ENCODE assay signal across 24 mouse cellular contexts in genomic region chr5:66800977-66801376, GRCm38 (mm10). TPM values are rescaled to one million over a fixed set of nuclear protein-coding genes. Genes with fewer than 3 reads are reported as not detected.
DNase-seq lines count a peak whose midpoint lies in the region; ATAC-seq and TF ChIP-seq lines count a peak whose summit lies in the region.
"Had no signal": no experiment of that assay in that cellular context is flagged by ENCODE, and none has a peak within 500 bp of the region (broad histone marks: within the 10 kb centered on the region; RNA-seq: fewer than 3 reads in every experiment).

No protein-coding gene starts in this region.

- intact Hi-C loops in heart, adult 2 months (cut with DNase I), result no loop called here

- H3K9me3 ChIP-seq in lung, embryonic 14.5 days (ENCODE audit: low read depth, low read length), result no peaks in the 10 kb centered on the region
- H3K9me3 ChIP-seq in embryonic facial prominence, embryonic 12.5 days, result no peaks in the 10 kb centered on the region
- H3K9me3 ChIP-seq: forebrain, embryonic 13.5 days; intestine, embryonic 15.5 days; limb, embryonic 13.5 days; liver, embryonic 12.5 days; midbrain, embryonic 15.5 days; stomach, embryonic 15.5 days had no signal

- H3K27ac ChIP-seq in heart, adult 2 months, result no peak overlapping the region
- H3K27ac ChIP-seq in lung, embryonic 14.5 days (ENCODE audit: low read depth), result peak overlapping the region; percentile 15; the same call in 1 of the 2 replicates
- 0 out of 2 replicates have a peak overlapping the region, but pooled peaks have one; percentile 9 for H3K27ac ChIP-seq in embryonic facial prominence, embryonic 12.5 days
- H3K27ac ChIP-seq: forebrain, embryonic 13.5 days; intestine, embryonic 15.5 days; limb, embryonic 13.5 days; liver, embryonic 12.5 days; midbrain, embryonic 15.5 days; stomach, embryonic 15.5 days had no signal

- TF ChIP-seq POLR2A in heart, adult 2 months (IDR thresholded peaks at IDR 0.05; ENCODE audit: insufficient read depth, low read depth, low read length), result no peak
- TF ChIP-seq POLR2A in lung, adult 2 months (IDR thresholded peaks at IDR 0.05; ENCODE audit: borderline replicate concordance, extremely low read depth, low read depth, low read length), result no peak

- no peaks in the 10 kb centered on the region for H3K27me3 ChIP-seq in heart, adult 2 months (ENCODE audit: control insufficient read depth, insufficient read depth, low read length)
- H3K27me3 ChIP-seq in lung, embryonic 14.5 days (ENCODE audit: insufficient read depth, low read length), result no peaks in the 10 kb centered on the region
- H3K27me3 ChIP-seq in embryonic facial prominence, embryonic 12.5 days, result no peaks in the 10 kb centered on the region
- H3K27me3 ChIP-seq: forebrain, embryonic 13.5 days; intestine, embryonic 15.5 days; limb, embryonic 13.5 days; liver, embryonic 12.5 days; midbrain, embryonic 15.5 days; stomach, embryonic 15.5 days had no signal

- peak; percentile 87 for DNase-seq in heart, adult 11 months
- DNase-seq in heart, adult 2 months, result no peak
- peak; percentile 32 for DNase-seq in lung, embryonic 14.5 days
- DNase-seq in lung, adult 2 months, result no peak
- DNase-seq in lung, postnatal 36 days, result peak; percentile 43
- DNase-seq in embryo, embryonic 9.5 days (ENCODE audit: extremely low spot score), result no peak
- DNase-seq: cerebellum, adult 18-20 months; cerebellum, postnatal 14 days; gastrocnemius, postnatal 10 days; heart, postnatal 4 days; layer of hippocampus, adult 9-11 months; right cerebral cortex, adult 18-20 months; thymus, adult 18-20 months; thymus, postnatal 36 days had no signal

- no peak overlapping the region for H3K9ac ChIP-seq in heart, adult 2 months (ENCODE audit: low read depth, low read length)
- no peak overlapping the region for H3K9ac ChIP-seq in lung, embryonic 14.5 days
- H3K9ac ChIP-seq in embryonic facial prominence, embryonic 12.5 days, result no peak overlapping the region
- H3K9ac ChIP-seq: forebrain, embryonic 13.5 days; intestine, embryonic 15.5 days; limb, embryonic 13.5 days; liver, embryonic 12.5 days; midbrain, embryonic 15.5 days; stomach, embryonic 15.5 days had no signal

- H3K79me2 ChIP-seq in heart, adult 2 months (replicated peaks; ENCODE audit: control insufficient read depth, insufficient read depth, low read length), result peaks cover 3% of the 10 kb centered on the region; the same call in 1 of the 2 replicates

- no peak for TF ChIP-seq CTCF in heart, adult 2 months (IDR thresholded peaks at IDR 0.05)
- no peak for TF ChIP-seq CTCF in lung, embryonic 14.5 days (IDR thresholded peaks at IDR 0.05; ENCODE audit: low read depth)
- TF ChIP-seq CTCF in lung, adult 2 months (IDR thresholded peaks at IDR 0.05; ENCODE audit: insufficient read depth, low read length), result no peak

- H3K4me1 ChIP-seq in heart, adult 2 months (ENCODE audit: control insufficient read depth, insufficient read depth, low read length), result peaks cover 35% of the 10 kb centered on the region
- peaks cover 30% of the 10 kb centered on the region for H3K4me1 ChIP-seq in lung, embryonic 14.5 days (ENCODE audit: insufficient read depth)
- H3K4me1 ChIP-seq in lung, adult 2 months (ENCODE audit: control insufficient read depth, insufficient read depth, low read length), result peaks cover 40% of the 10 kb centered on the region
- H3K4me1 ChIP-seq in embryonic facial prominence, embryonic 12.5 days, result peaks cover 28% of the 10 kb centered on the region

- no peak for TF ChIP-seq EP300 in heart, adult 2 months (IDR thresholded peaks at IDR 0.05; ENCODE audit: insufficient read depth, low read depth, low read length)

- no peak for ATAC-seq in lung, embryonic 14.5 days (ENCODE audit: insufficient read depth)
- no peak for ATAC-seq in embryonic facial prominence, embryonic 12.5 days (ENCODE audit: insufficient number of reproducible peaks, insufficient read depth, low FRiP score, low TSS enrichment)
- ATAC-seq: forebrain, embryonic 13.5 days; liver, embryonic 12.5 days; midbrain, embryonic 15.5 days had no signal

- 77% methylated on average over 6 of the region's 6 CpGs for WGBS in heart, adult 2 months
- 67% methylated on average over 6 of the region's 6 CpGs for WGBS in lung, embryonic 14.5 days
- 55% methylated on average over 6 of the region's 6 CpGs for WGBS in lung, adult 2 months
- WGBS in embryonic facial prominence, embryonic 12.5 days, result 86% methylated on average over 6 of the region's 6 CpGs

- H3K36me3 ChIP-seq in heart, adult 2 months (ENCODE audit: control insufficient read depth, insufficient read depth, low read length), result peaks cover 17% of the 10 kb centered on the region
- H3K36me3 ChIP-seq in lung, embryonic 14.5 days (ENCODE audit: insufficient read depth), result no peaks in the 10 kb centered on the region
- H3K36me3 ChIP-seq in embryonic facial prominence, embryonic 12.5 days, result no peaks in the 10 kb centered on the region
- H3K36me3 ChIP-seq: intestine, embryonic 15.5 days; limb, embryonic 13.5 days; liver, embryonic 12.5 days; midbrain, embryonic 15.5 days; stomach, embryonic 15.5 days had no signal

- H3K4me3 ChIP-seq in heart, adult 2 months, result no peak overlapping the region
- H3K4me3 ChIP-seq in lung, embryonic 14.5 days (ENCODE audit: low read depth, low read length), result no peak overlapping the region
- no peak overlapping the region for H3K4me3 ChIP-seq in lung, adult 2 months (replicated peaks; ENCODE audit: extremely low read depth, low read depth, low read length)
- no peak overlapping the region for H3K4me3 ChIP-seq in embryonic facial prominence, embryonic 12.5 days
- H3K4me3 ChIP-seq: forebrain, embryonic 13.5 days; intestine, embryonic 15.5 days; limb, embryonic 13.5 days; liver, embryonic 12.5 days; midbrain, embryonic 15.5 days; myocyte; stomach, embryonic 15.5 days had no signal

- H3K4me2 ChIP-seq in lung, embryonic 14.5 days, result no peak overlapping the region
- no peak overlapping the region for H3K4me2 ChIP-seq in embryonic facial prominence, embryonic 12.5 days (replicated peaks)
- H3K4me2 ChIP-seq: forebrain, embryonic 13.5 days; limb, embryonic 13.5 days; liver, embryonic 12.5 days; midbrain, embryonic 15.5 days; stomach, embryonic 15.5 days had no signal

RNA-seq across cellular contexts. Expression of gene Limch1, which starts 55.4 kb away (rescaled TPM):
- total RNA-seq in heart, adult 2 months (2021), result 100 to 1,000 TPM; 230 to 277 TPM
- 60.2 and 120 TPM in 2 replicates for polyA plus RNA-seq in heart, adult 2 months (2012; rRNA removed)
- polyA plus RNA-seq in lung, embryonic 14.5 days (2014; fragmentation: Nextera tagmentation; extraction: Ambion mirVana), result 67.8 and 70.5 TPM in 2 replicates
- 156 and 242 TPM in 2 replicates for polyA plus RNA-seq in lung, adult 2 months (2012; rRNA removed)
- polyA plus RNA-seq in embryonic facial prominence, embryonic 12.5 days (2016; fragmentation: Nextera tagmentation; extraction: Ambion mirVana), result 61.6 and 61.9 TPM in 2 replicates
- total RNA-seq: granulocyte monocyte progenitor cell, adult 5-6 weeks; megakaryocyte-erythroid progenitor cell, adult 5-6 weeks had no signal

Comparison
In these comparisons a context has a peak if more than half of its experiments do, and no peak if none do; other contexts are left out.
1. DNase-seq: peak in heart, adult 11 months (single experiment), lung, embryonic 14.5 days (single experiment) and lung, postnatal 36 days (single experiment); none in heart, adult 2 months (0 of 2), lung, adult 2 months (single experiment) and embryo, embryonic 9.5 days (single experiment).